Mouse (Mus musculus): ENCODE results near the gene Ebna1bp2. TPM values are rescaled to one million over a fixed set of nuclear protein-coding genes. Genes with fewer than 3 reads are reported as not detected.

The Ebna1bp2 gene
- 120 and 128 TPM in 2 replicates for polyA plus RNA-seq (2015; fragmentation: Nextera tagmentation; extraction: Ambion mirVana)

DNA sequence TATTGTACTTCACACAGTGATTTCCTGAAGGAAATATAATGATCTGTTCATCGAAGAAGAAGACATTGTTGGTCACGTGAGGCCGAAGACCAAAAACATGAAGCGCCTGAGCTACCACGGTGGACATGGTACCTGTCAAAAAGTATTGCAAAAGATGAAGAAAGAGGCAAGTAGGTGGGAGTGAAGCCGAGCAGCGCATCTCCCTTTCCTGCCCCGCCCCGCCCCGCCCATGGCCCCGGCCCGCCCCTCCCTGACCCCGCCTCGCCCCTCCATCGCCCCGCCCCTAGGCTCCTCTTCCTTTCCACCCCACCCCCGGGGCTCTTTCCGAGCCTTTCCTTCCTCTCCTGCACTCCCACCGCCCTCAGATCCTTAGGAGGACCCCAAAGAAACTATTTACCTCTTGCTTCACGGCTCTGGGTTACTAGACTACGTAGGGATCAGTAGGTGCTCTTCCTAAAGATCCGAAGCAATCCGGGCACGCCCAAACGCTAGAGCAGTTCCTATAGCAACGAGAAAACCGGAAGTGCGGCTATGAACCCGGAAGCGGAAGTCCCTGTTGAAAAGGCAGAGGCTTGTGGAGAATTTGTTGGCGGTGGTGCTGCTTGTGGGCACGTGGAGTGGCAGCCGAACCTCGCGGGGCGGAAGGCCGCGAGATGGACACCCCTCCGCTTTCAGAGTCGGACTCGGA is at the start of gene Ebna1bp2, which contains the start of gene Cfap57:
TSS of gene Ebna1bp2 (plus strand) at position 521 of the 688 bp plus-strand sequence.
TSS of gene Cfap57 (minus strand) at position 499 of the 688 bp plus-strand sequence.
- no peaks in the 10 kb centered on the region for H3K27me3 ChIP-seq
- peak within 1 kb of the TSS; percentile 60 for H3K9ac ChIP-seq
- 0 out of 2 replicates have a peak, but pooled peaks cover 6% of the 10 kb centered on the region for H3K9me3 ChIP-seq (replicated peaks)
- H3K4me2 ChIP-seq (replicated peaks), result peak within 1 kb of the TSS; percentile 85
- peak; percentile 88 for ATAC-seq (ENCODE audit: insufficient number of reproducible peaks, low FRiP score, low TSS enrichment, low read depth)
- H3K27ac ChIP-seq (replicated peaks), result peak within 1 kb of the TSS; percentile 63
- H3K36me3 ChIP-seq, result peaks cover 25% of the 10 kb centered on the region
- WGBS, result 2% methylated on average over 37 of the region's 41 CpGs
- H3K4me3 ChIP-seq (replicated peaks), result peak within 1 kb of the TSS; percentile 77
- H3K4me1 ChIP-seq, result peaks cover 10% of the 10 kb centered on the region

DNA sequence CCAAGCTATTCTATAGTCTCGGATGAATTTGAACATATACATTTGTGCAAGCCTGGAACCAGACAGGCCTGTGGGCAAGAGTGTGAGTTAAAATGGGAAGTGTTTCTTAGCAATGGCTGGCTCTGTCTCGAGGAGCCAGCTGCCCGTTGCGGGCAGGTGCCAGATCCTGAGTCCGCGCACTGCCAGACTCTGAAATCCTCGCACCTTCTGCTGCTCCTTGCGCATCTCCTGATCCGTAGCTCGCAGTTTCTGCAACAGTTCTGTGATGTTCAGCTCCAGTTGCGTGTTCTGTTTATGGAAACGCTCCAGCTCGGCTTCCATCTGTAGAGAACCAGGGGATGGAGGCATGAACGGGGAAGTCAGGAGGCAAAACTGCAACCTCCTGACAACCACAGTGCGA is 49.2 kb upstream of the Ebna1bp2 start:
- H3K4me2 ChIP-seq (replicated peaks), result no peak overlapping the region
- 74% methylated on average over 15 of the region's 15 CpGs for WGBS
- H3K9ac ChIP-seq, result no peak overlapping the region
- H3K4me3 ChIP-seq (replicated peaks), result no peak overlapping the region
- ATAC-seq (ENCODE audit: insufficient number of reproducible peaks, low FRiP score, low TSS enrichment, low read depth), result no peak
- no peaks in the 10 kb centered on the region for H3K9me3 ChIP-seq (replicated peaks)
- H3K27me3 ChIP-seq, result peaks cover 4% of the 10 kb centered on the region
- no peaks in the 10 kb centered on the region for H3K4me1 ChIP-seq
- no peaks in the 10 kb centered on the region for H3K36me3 ChIP-seq
- no peak overlapping the region for H3K27ac ChIP-seq (replicated peaks)

DNA sequence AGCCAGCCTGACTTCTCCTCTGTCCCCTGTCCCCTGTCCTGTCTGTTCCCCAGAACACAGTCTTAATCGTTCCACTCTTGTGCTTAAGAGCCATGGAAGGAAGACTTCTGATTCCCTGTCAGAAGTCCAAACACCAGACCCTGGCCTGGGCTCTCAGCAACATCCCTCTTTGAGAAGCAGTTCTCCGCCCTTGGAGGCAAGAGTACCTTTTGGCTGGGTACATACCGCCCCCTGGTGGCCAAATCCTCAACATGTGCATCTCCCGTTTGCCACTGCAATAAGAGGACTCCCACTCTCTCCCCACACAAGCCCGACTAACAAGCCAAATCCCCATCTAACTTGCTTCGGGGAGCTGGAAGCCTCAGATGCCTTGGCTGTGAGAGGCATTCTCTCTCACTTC is 44.5 kb upstream of the Ebna1bp2 start:
- Histone ChIP-seq H3K9me3 (replicated peaks) (no peaks in the 10 kb centered on the region), H3K36me3 (no peaks in the 10 kb centered on the region), H3K4me1 (no peaks in the 10 kb centered on the region), H3K4me3 (replicated peaks) (no peak overlapping the region), H3K27ac (replicated peaks) (no peak overlapping the region), H3K9ac (no peak overlapping the region), H3K4me2 (replicated peaks) (no peak overlapping the region), H3K27me3 (peaks cover 9% of the 10 kb centered on the region; the same call in 1 of the 2 replicates)
- ATAC-seq (ENCODE audit: insufficient number of reproducible peaks, low FRiP score, low TSS enrichment, low read depth), result no peak
- WGBS, result 3% methylated on average over 6 of the region's 6 CpGs

DNA sequence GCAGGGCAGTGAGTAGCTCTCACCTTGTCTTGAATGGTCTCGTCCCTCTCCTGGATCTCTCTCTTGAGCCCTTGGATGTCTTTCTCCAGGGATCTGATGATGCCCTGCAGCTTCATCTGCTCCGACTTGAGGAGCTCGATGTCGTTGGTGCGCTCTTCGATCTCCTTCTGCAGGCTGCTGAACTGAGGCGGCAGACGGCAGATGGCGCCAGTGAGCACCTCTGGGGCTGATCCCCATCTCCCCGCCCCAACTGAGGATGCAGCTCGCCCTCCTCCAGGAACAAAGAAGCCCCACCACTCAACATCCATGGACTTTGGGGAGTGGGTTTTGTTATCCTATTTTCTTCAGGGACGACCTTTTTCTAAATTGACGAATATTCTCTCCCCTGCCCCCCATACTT is 41.3 kb upstream of the Ebna1bp2 start:
- H3K36me3 ChIP-seq, result no peaks in the 10 kb centered on the region
- no peak for ATAC-seq (ENCODE audit: insufficient number of reproducible peaks, low FRiP score, low TSS enrichment, low read depth)
- 44% methylated on average over 13 of the region's 13 CpGs for WGBS

DNA sequence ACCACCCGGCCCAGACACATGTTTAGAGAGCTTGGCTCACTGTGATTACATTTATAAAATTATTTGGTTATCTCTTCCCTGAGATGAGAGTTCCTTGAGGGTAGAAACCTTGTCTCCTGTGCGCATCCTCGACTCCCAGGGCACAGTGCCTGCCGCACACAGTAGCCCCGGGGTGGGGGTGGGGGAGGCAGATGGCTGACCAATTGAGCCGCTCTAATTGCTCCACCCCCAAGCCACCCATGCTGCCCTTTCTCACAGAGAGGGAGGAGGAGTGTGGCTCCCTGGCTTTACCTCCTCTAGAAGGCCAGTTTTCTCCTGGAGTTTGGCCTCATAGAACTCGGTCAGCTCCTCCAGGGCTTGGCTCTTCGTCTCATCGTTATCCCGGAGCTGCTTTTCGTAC is 39.1 kb upstream of the Ebna1bp2 start:
- no peak for ATAC-seq (ENCODE audit: insufficient number of reproducible peaks, low FRiP score, low TSS enrichment, low read depth)
- Histone ChIP-seq H3K4me2 (replicated peaks) (no peak overlapping the region), H3K27me3 (0 out of 2 replicates have a peak, but pooled peaks cover 5% of the 10 kb centered on the region), H3K9me3 (replicated peaks) (no peaks in the 10 kb centered on the region), H3K4me1 (no peaks in the 10 kb centered on the region), H3K9ac (no peak overlapping the region), H3K36me3 (no peaks in the 10 kb centered on the region), H3K4me3 (replicated peaks) (no peak overlapping the region), H3K27ac (replicated peaks) (no peak overlapping the region)
- WGBS, result 27% methylated on average over 11 of the region's 11 CpGs

More for the DNA sequence above, 41.3 kb upstream of the Ebna1bp2 start:
- no peak overlapping the region for H3K4me2 ChIP-seq (replicated peaks)
- no peaks in the 10 kb centered on the region for H3K4me1 ChIP-seq
- 0 out of 2 replicates have a peak, but pooled peaks cover 5% of the 10 kb centered on the region for H3K27me3 ChIP-seq
- H3K9me3 ChIP-seq (replicated peaks), result no peaks in the 10 kb centered on the region
- no peak overlapping the region for H3K27ac ChIP-seq (replicated peaks)
- H3K9ac ChIP-seq, result no peak overlapping the region
- no peak overlapping the region for H3K4me3 ChIP-seq (replicated peaks)

DNA sequence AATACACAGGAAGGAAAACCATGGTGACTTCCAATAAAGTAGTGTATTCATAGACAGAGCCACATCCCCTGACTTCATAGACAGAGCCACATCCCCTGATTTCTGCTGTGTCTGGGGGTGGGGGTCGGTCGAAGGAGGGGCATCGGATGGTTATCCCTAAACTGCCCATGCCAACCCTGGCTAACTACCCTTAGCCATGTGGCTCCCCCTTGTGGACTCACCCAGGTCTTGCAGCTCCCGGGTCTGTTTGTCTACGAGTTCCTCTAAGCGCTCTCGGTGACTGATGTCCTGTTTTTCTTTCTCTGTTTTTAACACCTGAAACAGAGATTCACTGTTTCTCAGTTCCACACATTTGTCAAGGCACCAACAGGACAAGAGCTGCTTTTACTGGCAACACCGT is 38.0 kb upstream of the Ebna1bp2 start:
- H3K9ac ChIP-seq, result no peak overlapping the region
- no peak overlapping the region for H3K4me2 ChIP-seq (replicated peaks)
- H3K27me3 ChIP-seq, result no peaks in the 10 kb centered on the region
- H3K36me3 ChIP-seq, result no peaks in the 10 kb centered on the region
- no peaks in the 10 kb centered on the region for H3K4me1 ChIP-seq
- WGBS, result 91% methylated on average over 8 of the region's 8 CpGs
- H3K9me3 ChIP-seq (replicated peaks), result no peaks in the 10 kb centered on the region
- no peak overlapping the region for H3K4me3 ChIP-seq (replicated peaks)
- no peak overlapping the region for H3K27ac ChIP-seq (replicated peaks)
- ATAC-seq (ENCODE audit: insufficient number of reproducible peaks, low FRiP score, low TSS enrichment, low read depth), result no peak

DNA sequence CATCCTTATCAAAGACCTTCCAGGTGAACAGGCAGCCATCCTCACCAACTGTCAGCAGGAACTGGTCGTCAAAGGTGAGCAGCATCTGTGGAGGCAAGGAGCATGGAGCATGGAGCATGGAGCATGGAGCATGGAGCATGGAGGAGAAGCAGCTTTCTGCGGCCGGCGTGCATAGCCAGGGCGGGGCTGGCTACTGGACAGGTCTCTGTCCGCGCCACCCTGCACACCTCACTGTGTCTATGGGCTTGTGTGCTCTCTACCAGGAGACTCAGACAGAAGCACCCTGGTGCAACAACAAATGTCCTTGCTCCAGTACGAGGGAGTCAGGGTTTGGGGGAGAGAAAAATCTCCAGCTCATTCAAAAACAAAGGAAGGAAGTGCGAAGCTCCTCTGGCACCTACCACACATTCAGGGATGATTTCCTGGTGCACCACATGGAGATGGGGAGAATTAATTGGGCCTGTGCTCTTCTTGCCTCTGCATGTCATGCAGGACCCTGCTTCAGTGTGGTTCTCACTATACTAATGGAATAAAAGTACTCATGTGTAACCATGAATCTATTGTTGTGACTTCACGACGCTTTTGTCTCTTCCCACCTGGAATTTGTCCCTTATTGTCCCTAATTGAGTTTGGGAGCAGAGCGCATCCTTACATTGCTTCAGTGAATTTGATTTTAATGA is 31.4 kb upstream of the Ebna1bp2 start:
- no peak overlapping the region for H3K4me2 ChIP-seq (replicated peaks)
- no peak overlapping the region for H3K27ac ChIP-seq (replicated peaks)
- no peak for ATAC-seq (ENCODE audit: insufficient number of reproducible peaks, low FRiP score, low TSS enrichment, low read depth)
- no peak overlapping the region for H3K9ac ChIP-seq
- no peaks in the 10 kb centered on the region for H3K27me3 ChIP-seq
- H3K4me3 ChIP-seq (replicated peaks), result no peak overlapping the region
- H3K9me3 ChIP-seq (replicated peaks), result no peaks in the 10 kb centered on the region
- no peaks in the 10 kb centered on the region for H3K36me3 ChIP-seq
- WGBS, result 64% methylated on average over 12 of the region's 12 CpGs
- H3K4me1 ChIP-seq, result 0 out of 2 replicates have a peak, but pooled peaks cover 5% of the 10 kb centered on the region

DNA sequence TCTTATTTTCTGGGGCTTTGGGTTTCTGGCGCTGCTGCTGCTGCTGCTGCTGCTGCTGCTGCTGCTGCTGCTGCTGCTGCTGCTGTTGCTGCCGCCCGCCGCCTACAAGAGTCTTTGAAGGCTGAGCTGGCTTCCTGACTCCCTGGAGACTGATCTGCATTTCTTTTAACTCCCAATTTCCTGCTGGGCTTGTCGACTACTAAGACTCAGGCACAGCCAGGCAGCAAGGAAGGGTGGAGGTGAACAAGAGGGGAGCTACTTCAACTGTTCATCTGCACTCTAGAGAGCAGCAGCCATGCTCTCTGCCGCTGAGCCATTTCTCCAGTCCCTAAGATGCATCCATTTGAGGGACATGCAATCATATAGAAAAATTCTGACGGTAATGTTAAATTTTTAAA is 30.9 kb upstream of the Ebna1bp2 start:
- Histone ChIP-seq H3K27me3 (no peaks in the 10 kb centered on the region), H3K9me3 (replicated peaks) (no peaks in the 10 kb centered on the region), H3K36me3 (no peaks in the 10 kb centered on the region), H3K27ac (replicated peaks) (no peak overlapping the region), H3K4me2 (replicated peaks) (no peak overlapping the region), H3K9ac (no peak overlapping the region), H3K4me3 (replicated peaks) (no peak overlapping the region), H3K4me1 (0 out of 2 replicates have a peak, but pooled peaks cover 5% of the 10 kb centered on the region)
- no peak for ATAC-seq (ENCODE audit: insufficient number of reproducible peaks, low FRiP score, low TSS enrichment, low read depth)
- WGBS, result 7% methylated on average over 7 of the region's 7 CpGs

DNA sequence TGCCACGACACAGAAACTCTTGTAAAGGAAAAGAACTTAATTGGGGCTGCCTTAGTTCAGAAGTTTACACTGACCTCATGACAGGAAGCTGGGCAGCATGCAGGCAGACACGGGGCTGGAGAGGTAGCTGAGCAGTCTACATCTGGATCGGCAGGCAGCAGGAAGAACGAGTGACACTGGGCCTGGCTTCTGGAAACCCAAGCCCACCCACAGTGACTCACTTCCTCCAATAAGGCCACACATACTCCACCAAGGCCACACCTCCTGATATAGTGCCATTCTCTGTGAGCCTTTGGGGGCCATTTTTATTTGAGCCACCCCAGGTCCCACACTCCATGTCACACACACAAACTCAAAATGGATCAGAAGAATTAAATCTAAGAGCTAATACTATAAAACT is 16.5 kb upstream of the Ebna1bp2 start:
- peak; percentile 47; the same call in 1 of the 2 replicates for ATAC-seq (ENCODE audit: insufficient number of reproducible peaks, low FRiP score, low TSS enrichment, low read depth)
- Histone ChIP-seq H3K4me3 (replicated peaks) (no peak overlapping the region), H3K36me3 (no peaks in the 10 kb centered on the region), H3K27ac (replicated peaks) (no peak overlapping the region), H3K9ac (no peak overlapping the region), H3K9me3 (replicated peaks) (no peaks in the 10 kb centered on the region), H3K27me3 (peaks cover 4% of the 10 kb centered on the region), H3K4me1 (no peaks in the 10 kb centered on the region), H3K4me2 (replicated peaks) (no peak overlapping the region)
- WGBS, result 40% methylated on average over 4 of the region's 4 CpGs

DNA sequence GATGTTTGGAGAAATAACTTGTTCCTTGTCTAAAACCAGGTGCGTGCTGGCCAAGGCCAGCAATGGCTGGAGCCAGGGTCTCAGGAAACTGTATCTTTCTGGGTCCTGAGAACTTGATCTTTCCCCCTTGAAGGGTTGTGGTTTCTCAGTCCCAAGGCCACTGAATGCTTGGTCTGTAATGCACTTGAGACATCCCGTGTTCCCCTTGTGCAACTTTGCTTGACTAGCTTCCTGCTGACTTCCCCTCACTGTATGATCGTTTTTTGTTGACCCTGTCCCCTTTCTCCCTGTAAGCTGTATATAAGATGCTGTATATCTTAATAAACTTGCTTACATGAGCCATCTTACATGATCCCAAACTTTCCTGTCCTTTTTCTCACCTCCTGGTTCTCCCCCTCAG is 10.8 kb upstream of the Ebna1bp2 start:
- no peaks in the 10 kb centered on the region for H3K9me3 ChIP-seq (replicated peaks)
- no peak overlapping the region for H3K9ac ChIP-seq
- H3K27ac ChIP-seq (replicated peaks), result no peak overlapping the region
- no peak overlapping the region for H3K4me2 ChIP-seq (replicated peaks)
- no peak for ATAC-seq (ENCODE audit: insufficient number of reproducible peaks, low FRiP score, low TSS enrichment, low read depth)
- no peaks in the 10 kb centered on the region for H3K4me1 ChIP-seq
- H3K27me3 ChIP-seq, result peaks cover 8% of the 10 kb centered on the region
- 62% methylated on average over 3 of the region's 3 CpGs for WGBS
- H3K4me3 ChIP-seq (replicated peaks), result no peak overlapping the region
- H3K36me3 ChIP-seq, result no peaks in the 10 kb centered on the region

DNA sequence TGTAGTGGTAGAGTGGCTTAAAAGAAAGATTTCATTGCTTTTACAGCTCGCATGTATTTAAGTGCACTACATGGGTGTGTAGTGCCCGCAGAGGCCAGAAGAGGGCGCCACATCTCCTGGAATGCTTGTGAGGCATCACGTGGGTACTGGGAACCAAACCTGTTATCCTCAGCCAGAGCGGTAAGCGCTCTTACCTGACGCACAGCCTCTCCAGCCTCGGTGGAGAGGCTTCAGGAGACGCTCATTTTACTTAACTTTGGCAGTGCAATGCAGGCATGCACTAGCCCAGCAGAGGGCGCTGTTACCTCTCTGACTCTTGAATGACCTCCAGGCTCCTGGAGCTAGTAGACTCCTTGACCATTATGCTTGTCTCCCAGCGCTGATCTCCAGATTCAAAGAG is 8.0 kb upstream of the Ebna1bp2 start:
- Histone ChIP-seq H3K27me3 (peaks cover 3% of the 10 kb centered on the region), H3K36me3 (no peaks in the 10 kb centered on the region), H3K4me3 (replicated peaks) (no peak overlapping the region), H3K4me1 (no peaks in the 10 kb centered on the region), H3K4me2 (replicated peaks) (no peak overlapping the region), H3K9me3 (replicated peaks) (0 out of 2 replicates have a peak, but pooled peaks cover 6% of the 10 kb centered on the region), H3K9ac (no peak overlapping the region), H3K27ac (replicated peaks) (no peak overlapping the region)
- no peak for ATAC-seq (ENCODE audit: insufficient number of reproducible peaks, low FRiP score, low TSS enrichment, low read depth)
- WGBS, result 17% methylated on average over 11 of the region's 11 CpGs

Data from embryonic facial prominence, embryonic 15.5 days (tissue).